Mouse (Mus musculus): ENCODE data around the gene Fam174b. TPM values are rescaled to one million over a fixed set of nuclear protein-coding genes. Genes with fewer than 3 reads are reported as not detected.

Gene Fam174b
- polyA plus RNA-seq, 1 experiment from 2014 or later: 12.4 TPM

Small RNAs within 50 kb of the gene (microRNA-seq; reads per million reads assigned to microRNA genes)
- not detected for gene Mir7234

Other genes with a start within 250 kb of the Fam174b start
- gene Chd2, start 198.5 kb upstream of the Fam174b start, polyA plus RNA-seq (2016; fragmentation: Nextera tagmentation; extraction: Ambion mirVana): 26.2 and 28.9 TPM in 2 replicates

Measured in liver, embryonic 12.5 days (tissue).